Mouse (Mus musculus) embryonic facial prominence, embryonic 12.5 days (tissue): ENCODE measurements at regions not wholly inside any gene's neighbourhood (a gene's known extent, or its start where the extent isn't known, plus 50 kb on each side); places are given as distances from the start of the nearest gene placed in this dataset.

Experiments
- ATAC-seq: fragments of 200-750 bp; cut with Nextera tagmentation; 2 replicates; pipeline ENCODE4 v1.8.0; 2017; ENCODE audit not compliant: insufficient number of reproducible peaks, insufficient read depth, low FRiP score, low TSS enrichment
- H3K27ac ChIP-seq: fragments of 300-500 bp; sonication (generic); 2 replicates; pipeline ENCODE4 v1.5.1; 2016; ENCODE audit warnings: mild to moderate bottlenecking
- H3K27me3 ChIP-seq: fragments of 300-500 bp; sonication (generic); 2 replicates; pipeline ENCODE4 v1.6.1; 2016; ENCODE audit warnings: mild to moderate bottlenecking, moderate library complexity
- H3K36me3 ChIP-seq: fragments of 300-500 bp; sonication (generic); 2 replicates; pipeline ENCODE4 v1.6.1; 2016; ENCODE audit warnings: mild to moderate bottlenecking
- H3K4me1 ChIP-seq: fragments of 300-500 bp; sonication (generic); 2 replicates; pipeline ENCODE4 v1.6.1; 2016
- H3K4me2 ChIP-seq: fragments of 300-500 bp; sonication (generic); replicated peaks from 2 replicates; pipeline ENCODE4 v1.6.1; 2016; ENCODE audit warnings: mild to moderate bottlenecking, moderate library complexity
- H3K4me3 ChIP-seq: fragments of 300-500 bp; sonication (generic); 2 replicates; pipeline ENCODE4 v1.5.1; 2016; ENCODE audit warnings: mild to moderate bottlenecking
- H3K9ac ChIP-seq: fragments of 300-500 bp; sonication (generic); 2 replicates; pipeline ENCODE4 v1.6.1; 2016; ENCODE audit warnings: mild to moderate bottlenecking, moderate library complexity
- H3K9me3 ChIP-seq: fragments of 300-500 bp; sonication (generic); 2 replicates; pipeline ENCODE4 v1.6.1; 2016; ENCODE audit warnings: mild to moderate bottlenecking, moderate library complexity
- WGBS: fragments of 180-500 bp; shearing (Covaris S2); methylation state at CpG from one replicate; pipeline ENCODE4 v1.1.7; 2016; 5-methylcytosine and 5-hydroxymethylcytosine counted together

GRCm38 (mm10) chr15:62353786-62354185 is 1431.0 kb upstream of the A1bg start:
- H3K27me3 ChIP-seq, result no peaks in the 10 kb centered on the region
- H3K9me3 ChIP-seq, result no peaks in the 10 kb centered on the region
- ATAC-seq, result no peak
- no peak overlapping the region for H3K27ac ChIP-seq
- H3K9ac ChIP-seq, result no peak overlapping the region
- no peaks in the 10 kb centered on the region for H3K36me3 ChIP-seq
- H3K4me3 ChIP-seq, result no peak overlapping the region
- H3K4me2 ChIP-seq, result no peak overlapping the region
- no peaks in the 10 kb centered on the region for H3K4me1 ChIP-seq
- 81% methylated on average over 4 of the region's 4 CpGs for WGBS

- no peak for ATAC-seq
- H3K4me3 ChIP-seq, result no peak overlapping the region
- H3K9ac ChIP-seq, result no peak overlapping the region
- no peaks in the 10 kb centered on the region for H3K27me3 ChIP-seq
- no peaks in the 10 kb centered on the region for H3K36me3 ChIP-seq
- no peak overlapping the region for H3K27ac ChIP-seq
- H3K4me2 ChIP-seq, result no peak overlapping the region
- WGBS, result 77% methylated on average over 6 of the region's 6 CpGs
- no peaks in the 10 kb centered on the region for H3K9me3 ChIP-seq
- no peaks in the 10 kb centered on the region for H3K4me1 ChIP-seq
These were observed 1428.3 kb upstream of the A1bg start for GRCm38 (mm10) chr15:62350862-62351757.

GRCm38 (mm10) chr15:62349981-62350380 is 1427.2 kb upstream of the A1bg start:
- Histone ChIP-seq H3K9me3 (no peaks in the 10 kb centered on the region), H3K27ac (no peak overlapping the region), H3K9ac (no peak overlapping the region), H3K36me3 (no peaks in the 10 kb centered on the region), H3K4me3 (no peak overlapping the region), H3K27me3 (no peaks in the 10 kb centered on the region), H3K4me1 (no peaks in the 10 kb centered on the region), H3K4me2 (no peak overlapping the region)
- WGBS, result 97% methylated on average over 3 of the region's 3 CpGs
- ATAC-seq, result no peak

GRCm38 (mm10) chr15:62348956-62349355 is 1426.1 kb upstream of the A1bg start:
- Histone ChIP-seq H3K4me1 (no peaks in the 10 kb centered on the region), H3K4me3 (no peak overlapping the region), H3K27me3 (no peaks in the 10 kb centered on the region), H3K36me3 (no peaks in the 10 kb centered on the region), H3K27ac (no peak overlapping the region), H3K9ac (no peak overlapping the region), H3K4me2 (no peak overlapping the region), H3K9me3 (no peaks in the 10 kb centered on the region)
- 80% methylated on average over 2 of the region's 2 CpGs for WGBS
- no peak for ATAC-seq

- H3K36me3 ChIP-seq, result no peaks in the 10 kb centered on the region
- H3K27me3 ChIP-seq, result no peaks in the 10 kb centered on the region
- no peaks in the 10 kb centered on the region for H3K9me3 ChIP-seq
- 85% methylated on average over 2 of the region's 2 CpGs for whole genome bisulfite sequencing
- no peaks in the 10 kb centered on the region for H3K4me1 ChIP-seq
- no peak overlapping the region for H3K4me3 ChIP-seq
- no peak overlapping the region for H3K9ac ChIP-seq
- H3K4me2 ChIP-seq, result no peak overlapping the region
- no peak overlapping the region for H3K27ac ChIP-seq
- no peak for ATAC-seq
These were observed 1424.9 kb upstream of the A1bg start for GRCm38 (mm10) chr15:62347697-62348096.

- no peaks in the 10 kb centered on the region for H3K9me3 ChIP-seq
- H3K36me3 ChIP-seq, result no peaks in the 10 kb centered on the region
- ATAC-seq, result no peak
- no peak overlapping the region for H3K9ac ChIP-seq
- no peak overlapping the region for H3K4me3 ChIP-seq
- no peak overlapping the region for H3K27ac ChIP-seq
- WGBS, result 79% methylated on average over 5 of the region's 5 CpGs
- H3K4me2 ChIP-seq, result no peak overlapping the region
- H3K27me3 ChIP-seq, result no peaks in the 10 kb centered on the region
- no peaks in the 10 kb centered on the region for H3K4me1 ChIP-seq
These were observed 1423.1 kb upstream of the A1bg start for GRCm38 (mm10) chr15:62345893-62346292.

GRCm38 (mm10) chr15:62336454-62337284 is 1413.9 kb upstream of the A1bg start:
- H3K27ac ChIP-seq, result no peak overlapping the region
- H3K9ac ChIP-seq, result no peak overlapping the region
- no peak overlapping the region for H3K4me2 ChIP-seq
- no peaks in the 10 kb centered on the region for H3K4me1 ChIP-seq
- H3K9me3 ChIP-seq, result no peaks in the 10 kb centered on the region
- WGBS, result 81% methylated on average over 6 of the region's 6 CpGs
- H3K27me3 ChIP-seq, result no peaks in the 10 kb centered on the region
- no peaks in the 10 kb centered on the region for H3K36me3 ChIP-seq
- H3K4me3 ChIP-seq, result no peak overlapping the region
- no peak for ATAC-seq

GRCm38 (mm10) chr15:62334256-62335009 is 1411.6 kb upstream of the A1bg start:
- H3K4me1 ChIP-seq, result no peaks in the 10 kb centered on the region
- H3K27ac ChIP-seq, result no peak overlapping the region
- no peaks in the 10 kb centered on the region for H3K27me3 ChIP-seq
- no peak overlapping the region for H3K4me2 ChIP-seq
- H3K9me3 ChIP-seq, result no peaks in the 10 kb centered on the region
- no peak for ATAC-seq
- 92% methylated on average over 4 of the region's 4 CpGs for whole genome bisulfite sequencing
- no peak overlapping the region for H3K4me3 ChIP-seq
- H3K9ac ChIP-seq, result no peak overlapping the region
- H3K36me3 ChIP-seq, result no peaks in the 10 kb centered on the region

GRCm38 (mm10) chr15:62332129-62332528 is 1409.3 kb upstream of the A1bg start:
- WGBS, result 84% methylated on average over 5 of the region's 5 CpGs
- Histone ChIP-seq H3K4me2 (no peak overlapping the region), H3K4me1 (peaks cover 13% of the 10 kb centered on the region; the same call in 1 of the 2 replicates), H3K9me3 (no peaks in the 10 kb centered on the region), H3K36me3 (no peaks in the 10 kb centered on the region), H3K27me3 (no peaks in the 10 kb centered on the region), H3K4me3 (no peak overlapping the region), H3K9ac (no peak overlapping the region), H3K27ac (no peak overlapping the region)
- ATAC-seq, result no peak

GRCm38 (mm10) chr15:62331138-62331800 is 1408.5 kb upstream of the A1bg start:
- Histone ChIP-seq H3K36me3 (no peaks in the 10 kb centered on the region), H3K4me3 (no peak overlapping the region), H3K4me2 (no peak overlapping the region), H3K27me3 (no peaks in the 10 kb centered on the region), H3K27ac (no peak overlapping the region), H3K9ac (no peak overlapping the region), H3K9me3 (no peaks in the 10 kb centered on the region), H3K4me1 (peaks cover 13% of the 10 kb centered on the region; the same call in 1 of the 2 replicates)
- no peak for ATAC-seq
- WGBS, result 94% methylated on average over 3 of the region's 3 CpGs

- ATAC-seq, result no peak
- Histone ChIP-seq H3K27ac (no peak overlapping the region), H3K36me3 (no peaks in the 10 kb centered on the region), H3K4me3 (no peak overlapping the region), H3K4me2 (no peak overlapping the region), H3K27me3 (no peaks in the 10 kb centered on the region), H3K4me1 (peaks cover 13% of the 10 kb centered on the region; the same call in 1 of the 2 replicates), H3K9ac (no peak overlapping the region), H3K9me3 (no peaks in the 10 kb centered on the region)
- 24% methylated on average over 3 of the region's 3 CpGs for WGBS
These were observed 1406.1 kb upstream of the A1bg start for GRCm38 (mm10) chr15:62328920-62329319.
